Mouse (Mus musculus) E14TG2a.4 (cell line): ENCODE results near the gene Ablim1.

ENCODE experiments used
- H3K27me3 ChIP-seq: 2 replicates; pipeline ENCODE4 v1.6.1; 2014; ENCODE audit warnings: low read length, control low read depth; ENCODE audit not compliant: insufficient read depth
- H3K36me3 ChIP-seq: 2 replicates; pipeline ENCODE4 v1.6.1; 2014; ENCODE audit warnings: low read length, control low read depth; ENCODE audit not compliant: insufficient read depth
- H3K4me1 ChIP-seq: replicated peaks from 2 replicates; pipeline ENCODE4 v1.6.1; 2014; ENCODE audit warnings: low read depth, low read length, control low read depth
- H3K4me3 ChIP-seq: replicated peaks from 2 replicates; pipeline ENCODE4 v1.5.1; 2014; ENCODE audit warnings: mild to moderate bottlenecking, low read length
- H3K9me3 ChIP-seq: 2 replicates; pipeline ENCODE4 v1.6.1; 2014; ENCODE audit warnings: low read length, control low read depth
- CTCF ChIP-seq: conservative IDR thresholded peaks from 2 replicates; pipeline ENCODE4 v1.5.1; 2014; ENCODE audit warnings: low read length
- NANOG ChIP-seq: IDR thresholded peaks from 2 replicates; pipeline ENCODE4 v1.6.1; 2014; ENCODE audit warnings: borderline replicate concordance, low read length, mixed read lengths
- POU5F1 ChIP-seq: IDR thresholded peaks from 2 replicates; pipeline ENCODE4 v1.6.1; 2014; ENCODE audit warnings: low read length, borderline replicate concordance

The Ablim1 gene

DNA sequence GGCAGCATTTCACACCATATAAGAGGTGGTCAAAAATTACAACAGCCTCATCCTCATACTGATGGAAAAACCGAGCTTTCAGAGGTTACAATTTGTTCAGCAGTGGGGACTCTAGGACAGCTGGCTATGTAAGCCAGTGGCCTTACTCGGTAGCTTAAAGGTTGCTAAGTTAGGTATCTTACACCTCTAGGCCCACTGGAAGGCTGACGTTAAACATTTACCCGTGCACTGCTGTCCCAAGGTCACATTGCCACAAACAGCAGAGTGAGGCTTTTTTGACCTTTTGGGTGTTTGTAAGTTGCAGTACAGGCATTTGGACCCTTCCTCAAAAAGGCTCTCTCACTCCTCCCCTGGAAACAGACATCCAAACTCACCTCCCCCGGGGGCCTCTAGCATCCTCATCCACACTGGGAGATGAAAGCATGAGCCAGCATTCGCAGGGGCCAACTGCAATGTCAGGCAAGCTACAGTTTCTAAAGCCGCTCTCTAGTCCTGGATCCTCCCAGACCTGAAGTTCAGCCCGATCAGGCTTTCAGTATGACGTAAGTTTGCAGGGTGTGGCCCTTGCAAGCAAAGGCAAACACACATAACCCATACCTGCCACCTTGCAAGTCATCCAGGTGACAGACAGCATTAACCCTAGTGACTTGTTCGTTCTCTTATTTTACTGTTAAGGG lies 132.7 kb downstream of the Ablim1 start:
- TF ChIP-seq CTCF (no peak), NANOG (no peak), POU5F1 (no peak)
- Histone ChIP-seq H3K9me3 (no peaks in the 10 kb centered on the region), H3K4me3 (no peak overlapping the region), H3K36me3 (no peaks in the 10 kb centered on the region), H3K27me3 (0 out of 2 replicates have a peak, but pooled peaks cover 4% of the 10 kb centered on the region), H3K4me1 (peaks cover 36% of the 10 kb centered on the region)

DNA sequence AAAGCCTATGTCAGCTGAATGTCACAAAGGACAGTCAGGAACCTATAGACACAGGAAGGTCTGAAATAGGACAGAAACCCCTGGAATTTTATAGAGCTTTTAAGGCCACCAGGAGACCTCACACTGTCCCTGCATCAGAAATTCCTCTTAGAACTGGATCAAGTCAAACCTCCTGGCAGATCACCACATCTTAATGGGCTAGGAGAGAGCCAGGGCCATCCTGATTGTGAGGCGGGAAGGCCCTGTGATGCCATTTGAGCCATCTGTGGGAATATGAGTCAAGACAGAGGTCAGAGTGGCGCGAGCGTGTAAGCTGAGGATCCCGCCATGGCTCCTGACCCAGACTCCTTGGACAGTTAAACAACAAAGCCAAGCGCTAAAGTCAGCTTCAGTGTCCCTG lies 133.4 kb downstream of the Ablim1 start:
- Histone ChIP-seq H3K4me3 (no peak overlapping the region), H3K9me3 (no peaks in the 10 kb centered on the region), H3K4me1 (peaks cover 36% of the 10 kb centered on the region), H3K27me3 (0 out of 2 replicates have a peak, but pooled peaks cover 4% of the 10 kb centered on the region), H3K36me3 (no peaks in the 10 kb centered on the region)
- no peak for TF ChIP-seq NANOG
- TF ChIP-seq POU5F1, result no peak
- TF ChIP-seq CTCF, result no peak

DNA sequence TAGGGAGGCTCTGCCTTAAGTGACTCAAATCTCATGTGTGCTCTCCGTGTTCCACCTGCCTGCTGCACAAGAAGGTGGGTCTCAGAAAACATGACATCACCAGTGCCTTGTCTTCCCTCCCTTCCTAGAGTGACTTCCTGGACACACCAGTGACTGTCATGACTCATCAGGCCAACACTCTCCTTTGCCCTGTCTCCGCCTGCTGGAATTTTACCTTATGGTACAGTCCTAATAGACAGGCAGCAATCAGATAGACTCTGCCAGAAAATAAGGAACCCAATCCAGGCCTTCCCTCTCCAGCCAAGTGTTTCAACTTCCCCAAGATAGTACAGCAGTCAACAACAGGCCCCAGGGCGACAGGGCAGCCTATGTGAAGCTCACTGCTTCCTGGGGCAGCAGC lies 133.8 kb downstream of the Ablim1 start:
- peaks cover 36% of the 10 kb centered on the region for H3K4me1 ChIP-seq
- H3K27me3 ChIP-seq, result 0 out of 2 replicates have a peak, but pooled peaks cover 4% of the 10 kb centered on the region
- no peaks in the 10 kb centered on the region for H3K36me3 ChIP-seq
- H3K4me3 ChIP-seq, result no peak overlapping the region
- no peak for TF ChIP-seq NANOG
- TF ChIP-seq POU5F1, result no peak
- TF ChIP-seq CTCF, result no peak
- no peaks in the 10 kb centered on the region for H3K9me3 ChIP-seq

DNA sequence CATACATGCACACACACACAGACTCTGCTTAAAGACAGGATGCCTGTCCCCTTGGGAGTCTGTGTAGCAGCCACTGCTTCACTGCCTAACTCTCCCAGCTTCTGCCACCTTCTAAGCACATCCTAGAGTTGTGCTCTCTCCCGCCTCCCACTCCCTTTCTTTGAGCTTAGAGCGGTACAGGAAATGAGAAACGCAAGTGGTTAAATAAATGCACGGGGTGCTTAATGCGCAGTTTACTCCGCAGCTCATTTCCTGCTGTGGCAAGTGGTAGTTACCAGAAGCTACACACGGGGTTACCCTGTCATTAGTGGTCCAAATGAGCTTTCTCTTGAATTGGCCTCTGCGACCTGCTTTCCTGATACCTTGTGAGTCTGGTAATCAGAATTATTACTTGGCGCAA lies 134.4 kb downstream of the Ablim1 start:
- no peaks in the 10 kb centered on the region for H3K9me3 ChIP-seq
- H3K4me1 ChIP-seq, result peaks cover 32% of the 10 kb centered on the region
- no peaks in the 10 kb centered on the region for H3K36me3 ChIP-seq
- H3K27me3 ChIP-seq, result 0 out of 2 replicates have a peak, but pooled peaks cover 4% of the 10 kb centered on the region
- TF ChIP-seq NANOG (no peak), CTCF (no peak), POU5F1 (no peak)
- H3K4me3 ChIP-seq, result no peak overlapping the region

DNA sequence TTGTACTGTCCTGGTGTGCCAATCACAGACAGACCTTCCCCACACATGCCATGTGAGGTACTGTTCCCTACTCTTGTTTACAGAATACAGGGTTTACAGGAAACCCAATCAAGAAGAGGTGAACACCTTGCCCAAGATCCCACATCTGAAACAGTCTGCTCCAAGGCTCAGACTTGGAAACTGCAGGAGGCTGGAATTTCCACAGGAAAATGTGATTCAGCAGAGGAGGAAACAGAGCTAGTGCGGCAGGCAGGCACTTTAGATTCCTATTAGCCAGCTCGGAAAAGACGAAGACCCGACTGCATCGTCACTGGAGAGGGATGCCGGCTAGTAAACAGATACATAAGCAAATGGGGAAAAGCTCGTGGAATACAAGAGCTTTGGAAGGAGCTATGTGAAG lies 135.4 kb downstream of the Ablim1 start:
- TF ChIP-seq POU5F1 (no peak), CTCF (no peak), NANOG (no peak)
- no peaks in the 10 kb centered on the region for H3K36me3 ChIP-seq
- H3K9me3 ChIP-seq, result no peaks in the 10 kb centered on the region

DNA sequence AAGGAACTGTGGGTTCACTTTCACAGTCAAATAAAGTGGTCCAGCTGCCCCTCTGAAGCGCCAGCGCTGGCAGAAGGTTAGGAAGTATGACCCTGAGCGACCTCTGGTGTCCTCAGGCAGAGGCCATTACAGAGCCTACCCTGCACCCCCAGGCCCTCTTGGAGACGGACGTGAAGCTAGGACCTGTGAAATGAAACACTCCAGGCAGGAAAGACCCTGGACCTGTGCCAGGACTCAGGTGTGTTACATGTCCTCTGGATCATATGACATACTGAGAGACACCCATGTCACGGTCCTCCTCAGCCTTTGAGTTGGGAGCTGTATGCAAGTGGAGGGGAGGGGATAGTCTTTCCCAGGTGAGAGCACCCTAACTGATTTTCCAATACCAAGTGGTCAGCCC lies 137.4 kb downstream of the Ablim1 start:
- Histone ChIP-seq H3K36me3 (no peaks in the 10 kb centered on the region), H3K4me3 (no peak overlapping the region), H3K9me3 (no peaks in the 10 kb centered on the region), H3K4me1 (peaks cover 27% of the 10 kb centered on the region), H3K27me3 (no peaks in the 10 kb centered on the region)
- TF ChIP-seq POU5F1 (no peak), CTCF (no peak), NANOG (no peak)

More for the DNA sequence above, 135.4 kb downstream of the Ablim1 start:
- 0 out of 2 replicates have a peak, but pooled peaks cover 4% of the 10 kb centered on the region for H3K27me3 ChIP-seq
- peaks cover 32% of the 10 kb centered on the region for H3K4me1 ChIP-seq
- H3K4me3 ChIP-seq, result no peak overlapping the region

DNA sequence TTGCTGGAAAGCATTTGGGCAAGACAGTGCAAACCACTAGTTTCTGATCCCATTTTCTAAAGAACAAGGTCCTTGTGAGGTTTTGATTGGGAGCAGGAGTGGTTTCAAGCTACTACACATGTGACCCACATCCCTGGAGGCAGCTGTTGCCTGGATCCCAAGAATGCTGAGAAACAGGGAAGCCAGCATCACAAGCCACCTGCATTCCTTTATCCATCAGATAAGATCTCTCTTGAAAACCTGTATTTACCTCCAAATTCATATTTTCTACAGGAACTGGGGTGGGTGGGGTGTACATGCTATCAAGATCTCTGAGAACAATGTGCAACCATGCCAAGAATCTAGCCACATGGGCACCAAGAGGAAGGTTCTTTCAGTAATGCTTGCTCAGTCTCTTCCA lies 139.6 kb downstream of the Ablim1 start:
- TF ChIP-seq POU5F1 (no peak), NANOG (no peak), CTCF (no peak)
- no peaks in the 10 kb centered on the region for H3K9me3 ChIP-seq
- H3K36me3 ChIP-seq, result no peaks in the 10 kb centered on the region
- H3K27me3 ChIP-seq, result no peaks in the 10 kb centered on the region
- H3K4me1 ChIP-seq, result peaks cover 8% of the 10 kb centered on the region; the same call in 1 of the 2 replicates
- no peak overlapping the region for H3K4me3 ChIP-seq

DNA sequence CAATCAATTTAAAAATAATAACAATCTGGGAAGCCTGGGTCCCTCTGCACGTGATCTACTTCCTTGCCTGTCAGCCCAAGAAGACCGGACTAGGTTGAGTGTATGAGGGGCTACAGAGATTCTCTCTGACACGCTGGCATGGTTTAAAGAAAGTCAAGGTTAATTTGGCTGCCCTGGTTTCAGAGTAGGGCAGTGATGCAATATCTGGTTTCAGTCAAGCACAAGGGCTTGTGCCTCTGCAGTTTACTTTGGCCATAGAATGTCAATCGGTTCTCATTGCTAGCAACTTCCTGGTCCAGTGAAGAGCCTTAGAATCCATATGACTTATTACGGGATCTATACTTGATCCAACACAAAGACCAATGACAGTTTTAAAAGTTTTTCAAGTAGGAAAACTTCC lies 140.2 kb downstream of the Ablim1 start:
- Histone ChIP-seq H3K9me3 (no peaks in the 10 kb centered on the region), H3K4me1 (peaks cover 8% of the 10 kb centered on the region; the same call in 1 of the 2 replicates), H3K27me3 (no peaks in the 10 kb centered on the region), H3K36me3 (no peaks in the 10 kb centered on the region), H3K4me3 (no peak overlapping the region)
- TF ChIP-seq NANOG, result no peak
- no peak for TF ChIP-seq POU5F1
- no peak for TF ChIP-seq CTCF
